Mouse (Mus musculus) limb, embryonic 14.5 days (tissue): Measurements from ENCODE around the gene Pde4b. TPM values are rescaled to one million over a fixed set of nuclear protein-coding genes. Genes with fewer than 3 reads are reported as not detected.

Experiments
- ATAC-seq: fragments of 200-750 bp; cut with Nextera tagmentation; 2 replicates; pipeline ENCODE4 v1.8.0; 2017; ENCODE audit warnings: low read depth, moderate number of reproducible peaks, moderate TSS enrichment; ENCODE audit not compliant: low FRiP score
- DNase-seq: peaks from one replicate; pipeline ENCODE4 v3.0.0-alpha.2; 2015; ENCODE audit warnings: low spot score
- H3K27ac ChIP-seq: fragments of 300-500 bp; sonication (generic); replicated peaks from 2 replicates; pipeline ENCODE4 v1.5.1; 2014; ENCODE audit warnings: low read depth, mild to moderate bottlenecking, low read length, moderate library complexity, mixed read lengths
- H3K27me3 ChIP-seq: fragments of 300-500 bp; sonication (generic); 2 replicates; pipeline ENCODE4 v1.6.1; 2014; ENCODE audit warnings: low read length, mixed read lengths; ENCODE audit not compliant: control insufficient read depth, insufficient read depth
- H3K36me3 ChIP-seq: fragments of 300-500 bp; sonication (generic); 2 replicates; pipeline ENCODE4 v1.6.1; 2014; ENCODE audit warnings: mild to moderate bottlenecking, low read length, moderate library complexity, mixed read lengths; ENCODE audit not compliant: control insufficient read depth, insufficient read depth
- H3K4me1 ChIP-seq: fragments of 300-500 bp; sonication (generic); 2 replicates; pipeline ENCODE4 v1.6.1; 2014; ENCODE audit warnings: antibody characterized with exemption, low read length, mixed read lengths; ENCODE audit not compliant: control insufficient read depth, insufficient read depth
- H3K4me2 ChIP-seq: fragments of 300-500 bp; sonication (generic); replicated peaks from 2 replicates; pipeline ENCODE4 v1.6.1; 2014; ENCODE audit warnings: low read depth, mild to moderate bottlenecking, low read length, moderate library complexity; ENCODE audit not compliant: severe bottlenecking
- H3K4me3 ChIP-seq: fragments of 300-500 bp; sonication (generic); replicated peaks from 2 replicates; pipeline ENCODE4 v1.5.1; 2014; ENCODE audit warnings: low read length
- H3K9ac ChIP-seq: fragments of 300-500 bp; sonication (generic); 2 replicates; pipeline ENCODE4 v1.6.1; 2014; ENCODE audit warnings: mild to moderate bottlenecking, low read depth, low read length, moderate library complexity; ENCODE audit not compliant: severe bottlenecking
- H3K9me3 ChIP-seq: fragments of 300-500 bp; sonication (generic); 2 replicates; pipeline ENCODE4 v1.6.1; 2016; ENCODE audit warnings: low read length; ENCODE audit not compliant: control insufficient read depth
- POLR2A ChIP-seq: fragments of 200-500 bp; IDR thresholded peaks from 2 replicates; pipeline ENCODE4 v1.8.0; 2012; ENCODE audit warnings: inconsistent platforms, mild to moderate bottlenecking, moderate library complexity, borderline replicate concordance; ENCODE audit not compliant: insufficient read depth, insufficient read length; ENCODE audit errors: extremely low read depth
- WGBS: fragments of 180-500 bp; shearing (Covaris S2); extraction: QIAGEN DNeasy Blood & Tissue Kit; methylation state at CpG from one replicate; pipeline ENCODE4 v1.1.7; 2014; 5-methylcytosine and 5-hydroxymethylcytosine counted together
- polyA plus RNA-seq, 2 experiments: library from polyadenylated mRNA; depleted of rRNA in 1 of 2; stranded (reverse) in 1 of 2; unstranded in 1 of 2; fragments of >200 nt; fragmentation: Nextera tagmentation in 1 of 2; extraction: Ambion mirVana in 1 of 2; gene quantifications; 2 replicates each; pipeline versions ENCODE4 v1.2.1 to v1.2.3; 2012 to 2014

The Pde4b gene
- polyA plus RNA-seq, 2 experiments, result 14.4 to 18.3 TPM

- H3K27ac ChIP-seq, result no peak overlapping the region
Measured at GRCm38 (mm10) chr4:102228953-102229586, 141.7 kb downstream of the Pde4b start.

GRCm38 (mm10) chr4:102230898-102231297 is 143.6 kb downstream of the Pde4b start:
- Histone ChIP-seq H3K27me3 (no peaks in the 10 kb centered on the region), H3K4me1 (no peaks in the 10 kb centered on the region), H3K9me3 (no peaks in the 10 kb centered on the region), H3K27ac (no peak overlapping the region), H3K4me2 (no peak overlapping the region), H3K9ac (no peak overlapping the region), H3K4me3 (no peak overlapping the region), H3K36me3 (no peaks in the 10 kb centered on the region)
- no peak for TF ChIP-seq POLR2A
- 85% methylated on average over 1 of the region's 1 CpGs for WGBS
- no peak for DNase-seq
- ATAC-seq, result no peak

More at GRCm38 (mm10) chr4:102228953-102229586, 141.7 kb downstream of the Pde4b start:
- H3K4me3 ChIP-seq, result no peak overlapping the region
- H3K9me3 ChIP-seq, result no peaks in the 10 kb centered on the region
- no peaks in the 10 kb centered on the region for H3K27me3 ChIP-seq
- DNase-seq, result peak; percentile 59
- no peaks in the 10 kb centered on the region for H3K4me1 ChIP-seq
- 58% methylated on average over 7 of the region's 7 CpGs for WGBS
- H3K36me3 ChIP-seq, result no peaks in the 10 kb centered on the region
- ATAC-seq, result no peak
- no peak overlapping the region for H3K9ac ChIP-seq
- no peak for TF ChIP-seq POLR2A
- H3K4me2 ChIP-seq, result no peak overlapping the region

GRCm38 (mm10) chr4:102233633-102234032 is 146.3 kb downstream of the Pde4b start:
- TF ChIP-seq POLR2A, result no peak
- Histone ChIP-seq H3K4me1 (no peaks in the 10 kb centered on the region), H3K27me3 (no peaks in the 10 kb centered on the region), H3K4me2 (no peak overlapping the region), H3K9me3 (no peaks in the 10 kb centered on the region), H3K36me3 (no peaks in the 10 kb centered on the region), H3K4me3 (no peak overlapping the region), H3K9ac (no peak overlapping the region), H3K27ac (no peak overlapping the region)
- WGBS, result 81% methylated on average over 1 of the region's 1 CpGs
- no peak for DNase-seq
- no peak for ATAC-seq

- no peak overlapping the region for H3K9ac ChIP-seq
- no peaks in the 10 kb centered on the region for H3K27me3 ChIP-seq
- H3K9me3 ChIP-seq, result no peaks in the 10 kb centered on the region
- ATAC-seq, result no peak
- no peak overlapping the region for H3K4me2 ChIP-seq
- H3K36me3 ChIP-seq, result no peaks in the 10 kb centered on the region
- no peak for TF ChIP-seq POLR2A
- no peak overlapping the region for H3K27ac ChIP-seq
- H3K4me1 ChIP-seq, result no peaks in the 10 kb centered on the region
- no peak overlapping the region for H3K4me3 ChIP-seq
- DNase-seq, result no peak
- WGBS, result 36% methylated on average over 2 of the region's 2 CpGs
Measured at GRCm38 (mm10) chr4:102235151-102235550, 147.8 kb downstream of the Pde4b start.

- Histone ChIP-seq H3K9me3 (no peaks in the 10 kb centered on the region), H3K27me3 (no peaks in the 10 kb centered on the region), H3K4me3 (no peak overlapping the region), H3K27ac (no peak overlapping the region), H3K4me2 (no peak overlapping the region), H3K9ac (no peak overlapping the region), H3K4me1 (no peaks in the 10 kb centered on the region), H3K36me3 (no peaks in the 10 kb centered on the region)
- ATAC-seq (no peak), DNase-seq (no peak)
- 71% methylated on average over 2 of the region's 2 CpGs for WGBS
- TF ChIP-seq POLR2A, result no peak
Measured at GRCm38 (mm10) chr4:102239102-102239501, 151.8 kb downstream of the Pde4b start.
